Mouse (Mus musculus) liver, embryonic 16.5 days (tissue): ENCODE data around the gene Carns1. TPM values are rescaled to one million over a fixed set of nuclear protein-coding genes. Genes with fewer than 3 reads are reported as not detected.
"Not testable (repeated sequence)": the region's sequence is repeated elsewhere in the genome, so short reads cannot be mapped to it uniquely, and the experiment has no call there.

ENCODE experiments used
- ATAC-seq: fragments of 200-750 bp; cut with Nextera tagmentation; 2 replicates; pipeline ENCODE4 v1.8.0; 2017; ENCODE audit warnings: low read depth, mild to moderate bottlenecking, moderate number of reproducible peaks, moderate library complexity
- H3K27ac ChIP-seq: fragments of 300-500 bp; sonication (generic); 2 replicates; pipeline ENCODE4 v1.5.1; 2014; ENCODE audit warnings: mild to moderate bottlenecking, low read length
- H3K27me3 ChIP-seq: fragments of 300-500 bp; sonication (generic); 2 replicates; pipeline ENCODE4 v1.6.1; 2014; ENCODE audit warnings: low read depth, low read length, mixed read lengths; ENCODE audit not compliant: control insufficient read depth, insufficient read depth
- H3K36me3 ChIP-seq: fragments of 300-500 bp; sonication (generic); 2 replicates; pipeline ENCODE4 v1.6.1; 2014; ENCODE audit warnings: mild to moderate bottlenecking; ENCODE audit not compliant: control insufficient read depth, insufficient read depth
- H3K4me1 ChIP-seq: fragments of 300-500 bp; sonication (generic); 2 replicates; pipeline ENCODE4 v1.6.1; 2014; ENCODE audit warnings: low read depth, low read length, mixed read lengths; ENCODE audit not compliant: control insufficient read depth
- H3K4me2 ChIP-seq: fragments of 300-500 bp; sonication (generic); 2 replicates; pipeline ENCODE4 v1.6.1; 2014; ENCODE audit warnings: low read depth, low read length, mixed read lengths
- H3K4me3 ChIP-seq: fragments of 300-500 bp; sonication (generic); 2 replicates; pipeline ENCODE4 v1.5.1; 2014; ENCODE audit warnings: low read depth, mild to moderate bottlenecking, low read length
- H3K9ac ChIP-seq: fragments of 300-500 bp; sonication (generic); 2 replicates; pipeline ENCODE4 v1.6.1; 2014; ENCODE audit warnings: low read depth, low read length
- H3K9me3 ChIP-seq: fragments of 300-500 bp; sonication (generic); replicated peaks from 2 replicates; pipeline ENCODE4 v1.6.1; 2016; ENCODE audit warnings: low read length; ENCODE audit not compliant: control insufficient read depth
- WGBS: fragments of 180-500 bp; shearing (Covaris S2); extraction: QIAGEN DNeasy Blood & Tissue Kit; methylation state at CpG from one replicate; pipeline ENCODE4 v1.1.7; 2014; ENCODE audit not compliant: insufficient replicate concordance; 5-methylcytosine and 5-hydroxymethylcytosine counted together
- polyA plus RNA-seq: library from polyadenylated mRNA; unstranded; fragments of >200 nt; fragmentation: Nextera tagmentation; extraction: Ambion mirVana; gene quantifications from 2 replicates; pipeline ENCODE4 v1.2.1, GENCODE M21; 2015

Carns1 gene
- polyA plus RNA-seq, 1 experiment from 2014 or later, result 0.67 TPM

- 10% methylated on average over 7 of the region's 8 CpGs for WGBS
- not testable (repeated sequence) for H3K4me2 ChIP-seq
Measured at GRCm38 (mm10) chr19:4135963-4136345, 39.3 kb downstream of the Carns1 start.

GRCm38 (mm10) chr19:4135229-4135962 lies 39.9 kb downstream of the Carns1 start:
- ATAC-seq, H3K27me3 ChIP-seq, H3K27ac ChIP-seq, H3K4me2 ChIP-seq, H3K9me3 ChIP-seq, H3K4me3 ChIP-seq, H3K9ac ChIP-seq: not testable (repeated sequence)
- peaks cover 12% of the 10 kb centered on the region for H3K4me1 ChIP-seq
- peaks cover 12% of the 10 kb centered on the region for H3K36me3 ChIP-seq
- 68% methylated on average over 6 of the region's 6 CpGs for WGBS

More at GRCm38 (mm10) chr19:4135963-4136345, 39.3 kb downstream of the Carns1 start:
- H3K27ac ChIP-seq, H3K9me3 ChIP-seq, H3K27me3 ChIP-seq, H3K4me3 ChIP-seq, H3K4me1 ChIP-seq, H3K9ac ChIP-seq: not testable (repeated sequence)
- ATAC-seq, result peak; percentile 40
- peaks cover 12% of the 10 kb centered on the region for H3K36me3 ChIP-seq

GRCm38 (mm10) chr19:4134354-4134753 lies 40.9 kb downstream of the Carns1 start:
- WGBS, result 74% methylated on average over 4 of the region's 4 CpGs
- peaks cover 3% of the 10 kb centered on the region; the same call in 1 of the 2 replicates for H3K27me3 ChIP-seq
- H3K4me1 ChIP-seq, result peaks cover 19% of the 10 kb centered on the region
- no peak overlapping the region for H3K4me3 ChIP-seq
- H3K36me3 ChIP-seq, result peaks cover 14% of the 10 kb centered on the region
- no peak overlapping the region for H3K9ac ChIP-seq
- ATAC-seq, result no peak
- H3K9me3 ChIP-seq, result no peaks in the 10 kb centered on the region
- H3K27ac ChIP-seq, result no peak overlapping the region
- H3K4me2 ChIP-seq, result no peak overlapping the region

- no peaks in the 10 kb centered on the region for H3K27me3 ChIP-seq
- H3K9ac ChIP-seq, result peak overlapping the region; percentile 45; the same call in 1 of the 2 replicates
- no peaks in the 10 kb centered on the region for H3K9me3 ChIP-seq
- peaks cover 30% of the 10 kb centered on the region for H3K4me1 ChIP-seq
- ATAC-seq, result peak; percentile 49
- peaks cover 22% of the 10 kb centered on the region for H3K36me3 ChIP-seq
- WGBS, result 81% methylated on average over 2 of the region's 2 CpGs
- no peak overlapping the region; the same call in 1 of the 2 replicates for H3K4me3 ChIP-seq
- H3K27ac ChIP-seq, result peak overlapping the region; percentile 82
- peak overlapping the region; percentile 69; the same call in 1 of the 2 replicates for H3K4me2 ChIP-seq
Measured at GRCm38 (mm10) chr19:4131768-4132167, 43.5 kb downstream of the Carns1 start.

- Histone ChIP-seq H3K9me3 (no peaks in the 10 kb centered on the region), H3K9ac (peak overlapping the region; percentile 71), H3K27ac (peak overlapping the region; percentile 84), H3K4me2 (peak overlapping the region; percentile 69), H3K4me1 (peaks cover 34% of the 10 kb centered on the region), H3K4me3 (peak overlapping the region; percentile 68), H3K27me3 (no peaks in the 10 kb centered on the region), H3K36me3 (peaks cover 22% of the 10 kb centered on the region)
- WGBS, result 32% methylated on average over 5 of the region's 5 CpGs
- ATAC-seq, result peak; percentile 90
Measured at GRCm38 (mm10) chr19:4131075-4131474, 44.2 kb downstream of the Carns1 start.

- Histone ChIP-seq H3K36me3 (peaks cover 22% of the 10 kb centered on the region), H3K27me3 (no peaks in the 10 kb centered on the region), H3K4me3 (peak overlapping the region; percentile 68), H3K9me3 (no peaks in the 10 kb centered on the region), H3K4me2 (peak overlapping the region; percentile 69), H3K9ac (peak overlapping the region; percentile 71), H3K27ac (peak overlapping the region; percentile 84), H3K4me1 (peaks cover 36% of the 10 kb centered on the region)
- ATAC-seq, result no peak
- 64% methylated on average over 4 of the region's 4 CpGs for WGBS
Measured at GRCm38 (mm10) chr19:4130106-4130505, 45.2 kb downstream of the Carns1 start.

- Histone ChIP-seq H3K4me1 (peaks cover 42% of the 10 kb centered on the region), H3K9ac (no peak overlapping the region), H3K27me3 (no peaks in the 10 kb centered on the region), H3K36me3 (peaks cover 22% of the 10 kb centered on the region), H3K27ac (peak overlapping the region; percentile 84), H3K4me3 (no peak overlapping the region), H3K4me2 (peak overlapping the region; percentile 69; the same call in 1 of the 2 replicates), H3K9me3 (no peaks in the 10 kb centered on the region)
- no peak for ATAC-seq
- 93% methylated on average over 7 of the region's 7 CpGs for WGBS
Measured at GRCm38 (mm10) chr19:4129462-4129861, 45.8 kb downstream of the Carns1 start.

GRCm38 (mm10) chr19:4126759-4127495 lies 48.4 kb downstream of the Carns1 start:
- H3K36me3 ChIP-seq, result peaks cover 16% of the 10 kb centered on the region
- peak overlapping the region; percentile 77 for H3K4me2 ChIP-seq
- ATAC-seq, result no peak
- peak overlapping the region; percentile 90 for H3K9ac ChIP-seq
- H3K9me3 ChIP-seq, result no peaks in the 10 kb centered on the region
- H3K27ac ChIP-seq, result peak overlapping the region; percentile 57
- H3K4me3 ChIP-seq, result peak overlapping the region; percentile 79
- peaks cover 65% of the 10 kb centered on the region for H3K4me1 ChIP-seq
- 59% methylated on average over 7 of the region's 7 CpGs for WGBS
- H3K27me3 ChIP-seq, result no peaks in the 10 kb centered on the region
